Mouse (Mus musculus) liver, adult 2 months (tissue): ENCODE results near the gene Btbd7.

Experiments
- CTCF ChIP-seq: fragments of 200-500 bp; IDR thresholded peaks from 2 replicates; pipeline ENCODE4 v1.5.1; 2011; ENCODE audit warnings: low read depth, low read length, control low read depth
- POLR2A ChIP-seq: fragments of 200-500 bp; IDR thresholded peaks from 2 replicates; pipeline ENCODE4 v1.6.1; 2011; ENCODE audit warnings: low read length, control low read depth; ENCODE audit not compliant: insufficient read depth; ENCODE audit errors: extremely low read depth

- TF ChIP-seq CTCF, result no peak
- TF ChIP-seq POLR2A, result no peak
Measured at GRCm38 (mm10) chr12:102832746-102833300, 45.4 kb downstream of the Btbd7 start.
